Mouse (Mus musculus) megakaryocyte-erythroid progenitor cell, adult 5 weeks (primary cell): Measurements from ENCODE around the gene Gm10282. TPM values are rescaled to one million over a fixed set of nuclear protein-coding genes. Genes with fewer than 3 reads are reported as not detected.

Experiments
- polyA plus RNA-seq: library from polyadenylated mRNA; stranded (reverse); fragments of >175 nt; gene quantifications from 2 replicates; pipeline ENCODE4 v1.2.3, GENCODE M21; 2012

Gm10282 gene
- polyA plus RNA-seq = 111 and 150 TPM in 2 replicates

DNA sequence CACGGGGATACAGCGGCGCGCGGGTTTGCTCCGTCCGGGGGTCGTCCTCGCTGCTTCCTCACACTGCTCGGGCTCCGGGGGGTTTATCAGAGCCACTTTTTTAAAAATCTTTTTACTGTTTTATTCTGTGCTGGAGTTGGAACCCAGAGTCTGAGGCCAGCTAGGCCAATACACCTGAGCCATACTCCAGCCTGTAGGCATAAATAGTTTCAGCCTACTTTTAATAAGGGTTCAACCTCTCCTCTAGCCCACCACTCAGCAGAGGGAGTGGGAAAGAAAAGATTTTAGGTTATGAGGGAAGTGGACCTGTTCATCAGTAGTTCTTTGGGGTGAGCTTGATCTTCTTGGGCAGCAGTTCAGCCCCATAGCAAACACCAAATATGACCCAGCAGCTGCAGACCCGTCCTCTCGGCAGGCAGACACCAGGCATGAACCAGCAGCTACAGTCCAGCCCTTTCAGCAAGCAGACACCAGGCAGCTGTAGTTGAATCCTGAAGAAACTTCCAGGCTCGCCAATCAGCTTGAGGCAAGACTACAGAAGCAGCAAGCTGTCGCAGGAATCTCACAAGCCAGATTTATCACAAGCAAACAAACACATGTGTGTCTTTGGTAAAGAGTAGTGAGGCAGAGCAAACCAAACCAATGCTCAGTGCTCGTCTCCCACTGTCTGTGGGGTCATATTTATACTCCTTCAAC is at the start of gene Gm10282:
Gm10282 (minus strand) TSS at position 51 of the 696 bp plus-strand sequence.

DNA sequence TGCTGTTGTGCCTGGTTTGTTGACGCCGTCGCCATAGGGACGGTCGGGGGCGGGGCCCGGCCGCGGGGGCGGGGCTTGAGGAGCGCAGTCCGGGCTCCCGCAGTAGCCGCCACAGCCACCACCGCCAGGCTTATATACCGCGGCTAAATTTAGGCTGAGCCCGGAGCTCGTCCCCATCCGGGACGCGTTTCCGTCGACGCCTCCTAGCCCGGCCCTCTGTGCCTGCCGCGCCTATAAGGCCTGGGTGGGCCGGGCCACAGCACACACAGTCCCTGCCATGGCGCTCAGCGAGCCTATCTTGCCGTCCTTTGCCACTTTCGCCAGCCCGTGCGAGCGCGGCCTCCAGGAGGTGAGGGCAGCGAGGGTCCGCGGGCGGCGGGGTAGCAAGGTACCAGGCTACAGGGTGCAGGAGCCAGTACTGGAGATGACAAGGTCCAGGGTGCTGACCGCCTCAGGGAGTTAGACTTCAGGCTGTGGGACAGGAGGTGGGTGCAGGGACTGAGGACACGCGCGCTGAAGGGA is 13.8 kb upstream of the Gm10282 start, which contains the start of gene Klf2:
Klf2 (plus strand) TSS at position 233 of the 522 bp plus-strand sequence.

Other genes starting within 250 kb of the Gm10282 start
- gene Olfr373, start 222.1 kb downstream of the Gm10282 start, polyA plus RNA-seq = not detected in 2 replicates
- not detected in 2 replicates for gene Olfr374, start 198.2 kb downstream of the Gm10282 start, polyA plus RNA-seq
- 47.3 and 53.0 TPM in 2 replicates for gene Tpm4, start 170.3 kb downstream of the Gm10282 start, polyA plus RNA-seq
- 33.3 and 39.4 TPM in 2 replicates for gene Rab8a, start 144.1 kb downstream of the Gm10282 start, polyA plus RNA-seq
- gene Hsh2d, start 115.6 kb downstream of the Gm10282 start, polyA plus RNA-seq = 6.7 TPM in 2 replicates
- 0.43 TPM in 1 of 2 replicates, not detected in the other for gene Cib3, start 92.4 kb downstream of the Gm10282 start, polyA plus RNA-seq
- not detected in 2 replicates for gene Gm11034, start 91.6 kb downstream of the Gm10282 start, polyA plus RNA-seq
- gene Fam32a, start 85.5 kb downstream of the Gm10282 start, polyA plus RNA-seq = 51.6 and 61.8 TPM in 2 replicates
- 165 and 171 TPM in 2 replicates for gene Ap1m1, start 65.2 kb downstream of the Gm10282 start, polyA plus RNA-seq
- 193 and 400 TPM in 2 replicates for gene Klf2, start 13.8 kb upstream of the Gm10282 start, polyA plus RNA-seq
- gene Eps15l1, start 116.2 kb upstream of the Gm10282 start, polyA plus RNA-seq = 17.5 and 21.0 TPM in 2 replicates
- gene Calr3, start 138.6 kb upstream of the Gm10282 start, polyA plus RNA-seq = 0.35 TPM in 1 of 2 replicates, not detected in the other
- 1.7 and 2.5 TPM in 2 replicates for gene 1700030K09Rik, start 138.6 kb upstream of the Gm10282 start, polyA plus RNA-seq
- 255 and 295 TPM in 2 replicates for gene Cherp, start 170.0 kb upstream of the Gm10282 start, polyA plus RNA-seq
- gene Slc35e1, start 187.4 kb upstream of the Gm10282 start, polyA plus RNA-seq = 11.7 and 12.9 TPM in 2 replicates
- gene Med26, start 243.0 kb upstream of the Gm10282 start, polyA plus RNA-seq = 60.3 and 74.1 TPM in 2 replicates